Mouse (Mus musculus) erythroid progenitor cell, adult 5-6 weeks (primary cell): Measurements from ENCODE around the gene Dock4. TPM values are rescaled to one million over a fixed set of nuclear protein-coding genes. Genes with fewer than 3 reads are reported as not detected.

ENCODE experiments used
- ATAC-seq: replicated peaks from 2 replicates; pipeline ENCODE4 v1.8.0; 2016; ENCODE audit warnings: moderate number of reproducible peaks, mild to moderate bottlenecking, moderate TSS enrichment, inconsistent platforms; ENCODE audit not compliant: poor library complexity, low FRiP score, severe bottlenecking
- total RNA-seq, 2 experiments: library from RNA; stranded (forward) in 1 of 2; stranded (reverse) in 1 of 2; fragments of 150-400 nt in 1 of 2; fragments of 186-747, 209-891 nt in 1 of 2; gene quantifications; 2 replicates each; pipeline versions ENCODE4 v1.2.3 to v1.2.4; 2015 to 2017; ENCODE audit warnings: low replicate concordance in 2 of 2

Dock4 gene
- total RNA-seq, 2 experiments from 2014 or later: 0.42 TPM; not detected in 1

DNA sequence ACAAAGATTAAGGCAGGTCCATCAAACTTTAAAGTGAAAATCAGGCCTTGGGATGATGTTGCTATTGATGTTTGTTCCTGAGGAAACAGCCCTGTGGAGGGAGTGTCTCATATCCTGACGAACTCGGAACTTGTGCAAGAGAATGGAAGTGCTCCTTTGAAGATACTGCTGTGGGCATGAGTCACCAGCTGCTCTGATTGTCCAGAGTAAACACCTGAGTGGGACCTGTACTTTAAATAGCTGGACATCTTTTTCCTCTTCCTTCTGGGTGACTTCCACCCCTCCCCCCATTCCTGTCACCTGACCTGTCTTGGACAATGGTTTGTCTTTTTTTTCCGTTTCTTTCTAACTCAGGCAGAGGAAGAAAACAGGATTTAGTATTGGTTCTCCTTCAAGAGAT is 13.2 kb downstream of the Dock4 start:
- ATAC-seq: no peak

GRCm38 (mm10) chr12:40459673-40460265 is 14.0 kb downstream of the Dock4 start:
- ATAC-seq: no peak

- no peak for ATAC-seq
These were observed 17.0 kb downstream of the Dock4 start for GRCm38 (mm10) chr12:40462693-40463235.

GRCm38 (mm10) chr12:40463828-40464227 is 18.1 kb downstream of the Dock4 start:
- no peak for ATAC-seq

- ATAC-seq: no peak
These were observed 18.5 kb downstream of the Dock4 start for GRCm38 (mm10) chr12:40464282-40464681.

DNA sequence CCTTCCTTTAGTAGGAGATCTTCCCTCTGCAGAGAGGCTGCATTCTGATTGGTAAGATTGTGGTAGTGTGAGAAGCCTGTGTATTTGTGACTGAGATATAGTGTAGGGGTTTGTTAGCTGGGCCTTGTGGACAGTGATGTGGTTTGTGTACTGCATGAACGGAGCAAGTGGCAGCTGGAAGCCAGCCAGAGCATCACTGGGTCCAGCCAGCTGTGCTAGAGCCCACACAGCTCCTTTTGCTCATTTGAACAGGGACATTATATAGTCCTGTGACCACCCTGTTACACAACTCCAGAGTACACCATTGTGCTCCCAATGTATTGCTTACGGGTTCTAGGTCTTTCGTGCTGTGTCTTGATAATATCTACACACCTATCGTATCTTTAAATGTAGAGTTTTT is 22.5 kb downstream of the Dock4 start:
- no peak for ATAC-seq

- no peak for ATAC-seq
These were observed 23.3 kb downstream of the Dock4 start for GRCm38 (mm10) chr12:40469009-40469408.

- no peak for ATAC-seq
These were observed 26.1 kb downstream of the Dock4 start for GRCm38 (mm10) chr12:40471649-40472399.

- ATAC-seq: no peak
These were observed 28.0 kb downstream of the Dock4 start for GRCm38 (mm10) chr12:40473709-40474108.

GRCm38 (mm10) chr12:40477621-40478452 is 32.1 kb downstream of the Dock4 start:
- ATAC-seq: no peak

DNA sequence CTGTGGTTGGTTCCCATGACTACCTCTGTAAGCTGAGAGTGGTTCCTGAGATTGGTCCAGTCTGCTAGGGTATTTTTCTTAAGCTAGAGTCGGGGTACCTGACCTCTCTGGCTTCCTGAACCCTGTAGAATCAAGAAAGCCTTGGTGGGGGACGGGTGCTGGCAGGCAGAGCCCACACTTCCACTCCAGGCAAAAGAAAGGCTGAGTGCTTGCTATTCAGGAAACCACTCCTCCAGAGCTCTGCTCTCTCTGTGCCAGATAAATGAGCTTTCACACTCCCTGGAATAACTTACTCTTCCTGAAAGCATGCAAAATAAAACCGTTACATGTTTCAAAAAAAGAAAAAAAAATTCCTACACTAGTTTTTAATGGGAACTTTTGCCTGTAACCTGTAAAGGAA is 38.5 kb downstream of the Dock4 start:
- no peak for ATAC-seq

- no peak for ATAC-seq
These were observed 39.5 kb downstream of the Dock4 start for GRCm38 (mm10) chr12:40485210-40485609.

DNA sequence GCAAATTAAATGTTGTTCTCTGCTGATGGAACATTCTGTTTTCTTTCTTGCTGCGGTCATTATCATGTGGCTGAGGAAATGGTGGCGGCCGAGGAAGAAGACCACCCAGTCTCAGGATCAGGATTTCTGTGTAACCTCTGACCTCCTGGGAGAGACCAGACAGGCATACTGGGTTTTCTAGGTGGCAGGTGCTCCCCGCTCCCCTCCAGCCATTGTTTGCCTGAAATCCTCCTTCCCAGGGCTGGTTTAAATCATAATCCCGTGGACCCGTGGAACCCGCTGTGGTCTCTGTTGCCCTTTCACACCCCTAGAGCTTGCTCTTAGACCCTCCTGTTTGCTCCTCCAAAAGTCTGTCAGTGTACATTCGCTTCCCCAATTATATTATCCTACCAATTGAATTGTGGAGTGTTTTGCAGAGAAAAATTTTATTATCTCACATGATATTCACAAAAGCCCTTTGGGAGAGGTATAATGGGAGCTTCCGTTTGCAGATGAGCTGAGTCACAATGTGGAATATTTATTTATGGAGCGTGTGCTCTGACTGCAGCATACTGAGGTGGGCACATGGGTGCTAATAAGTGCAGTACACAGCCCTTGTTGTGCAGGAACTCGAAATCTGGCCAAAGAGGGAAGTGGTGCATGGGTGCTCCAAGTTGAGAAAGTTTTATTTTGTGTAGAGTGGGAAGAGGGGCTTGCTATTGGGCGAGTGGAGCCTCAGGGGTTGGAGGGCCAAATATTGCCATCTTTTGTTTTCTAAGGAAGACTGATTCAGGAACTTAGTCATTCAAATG is 40.5 kb downstream of the Dock4 start:
- no peak for ATAC-seq

- no peak for ATAC-seq
These were observed 50.6 kb downstream of the Dock4 start for GRCm38 (mm10) chr12:40496387-40496786.

- ATAC-seq: no peak
These were observed 52.1 kb downstream of the Dock4 start for GRCm38 (mm10) chr12:40497806-40498205.

DNA sequence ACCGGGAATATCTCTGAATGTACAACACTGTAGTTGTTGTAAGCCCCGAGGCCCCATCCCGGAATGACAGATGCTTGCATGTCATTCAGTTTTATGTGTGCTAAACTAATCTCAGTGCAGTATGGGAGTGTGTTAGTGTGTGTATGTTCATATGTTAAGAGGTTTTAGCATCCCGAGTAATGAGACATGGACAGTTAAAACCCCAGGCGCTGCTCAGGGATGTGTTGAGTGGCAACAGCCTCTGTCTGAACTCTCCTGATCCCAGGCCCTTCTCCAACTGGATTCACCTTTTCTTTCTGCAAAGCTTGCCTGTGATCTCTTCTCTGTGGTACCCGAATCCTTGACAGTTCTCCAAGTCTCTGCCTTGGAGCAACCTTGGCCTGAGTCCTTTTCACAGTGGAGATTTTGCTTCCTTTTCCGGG is 52.5 kb downstream of the Dock4 start:
- ATAC-seq: no peak

- ATAC-seq: no peak
These were observed 53.3 kb downstream of the Dock4 start for GRCm38 (mm10) chr12:40498928-40499626.

DNA sequence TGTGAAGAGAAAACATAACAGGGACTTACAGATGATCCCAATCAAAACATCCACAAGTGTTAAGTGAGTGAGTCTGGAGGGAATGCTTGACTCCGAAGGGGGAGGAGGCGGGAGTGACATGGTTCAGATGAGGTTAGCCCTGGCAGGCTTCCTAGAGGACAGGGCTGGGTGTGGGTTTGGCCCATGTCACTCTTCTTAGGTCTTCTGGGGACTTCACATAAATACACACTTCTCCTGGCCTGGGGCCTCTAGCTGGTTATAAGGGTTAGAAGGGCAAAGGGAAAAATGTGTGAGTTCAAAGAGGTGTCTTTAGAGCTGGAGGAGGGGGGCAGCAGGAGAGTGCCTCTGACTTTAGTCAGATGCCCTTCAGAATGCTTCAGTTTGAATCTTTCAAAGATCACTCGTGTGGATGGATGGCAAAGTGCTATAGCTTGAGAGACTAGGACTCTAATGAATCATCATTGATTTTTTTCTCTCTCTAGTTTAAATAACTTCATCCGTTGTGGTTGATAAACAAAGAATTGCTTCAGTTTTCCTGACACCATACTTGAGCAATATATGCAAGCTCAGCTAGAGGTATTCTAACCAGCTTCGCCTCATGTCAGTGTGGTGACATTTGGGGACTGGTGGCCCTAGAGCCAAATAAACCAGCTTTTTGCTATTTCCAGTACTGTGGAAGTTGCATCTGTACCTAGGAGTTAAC is 54.0 kb downstream of the Dock4 start:
- ATAC-seq: no peak

GRCm38 (mm10) chr12:40501141-40501540 is 55.4 kb downstream of the Dock4 start:
- no peak for ATAC-seq
